Mouse (Mus musculus) ovary, postnatal 10 days (tissue): ENCODE measurements around the gene Cript.

Experiments used
- DNase-seq: peaks from one replicate; pipeline ENCODE4 v3.0.0; 2022; ENCODE audit warnings: low spot score

The Cript gene

GRCm38 (mm10) chr17:87025269-87025949 is at the start of gene Cript, which contains the start of gene Pigf:
TSS of gene Cript (plus strand) at chr17:87025550.
TSS of gene Pigf (minus strand) at chr17:87025406.
- peak; percentile 85 for DNase-seq

- no peak for DNase-seq
These were observed 49.0 kb upstream of the Cript start for GRCm38 (mm10) chr17:86976387-86976786.

GRCm38 (mm10) chr17:86978496-86978895 is 46.9 kb upstream of the Cript start:
- no peak for DNase-seq

DNA sequence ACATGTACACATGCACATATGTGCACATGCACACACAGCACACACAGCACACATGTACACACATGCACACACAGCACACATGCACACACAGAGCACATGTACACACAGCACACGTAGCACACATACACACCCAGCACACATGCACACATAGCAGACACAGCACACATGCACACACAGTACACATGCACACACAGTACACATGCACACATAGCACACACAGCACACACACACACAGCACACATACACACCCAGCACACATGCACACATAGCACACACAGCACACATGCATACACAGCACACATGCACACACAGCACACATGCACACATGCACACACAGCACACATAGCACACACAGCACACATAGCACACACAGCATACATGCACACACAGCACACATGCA is 44.1 kb upstream of the Cript start:
- no peak for DNase-seq

- no peak for DNase-seq
These were observed 43.6 kb upstream of the Cript start for GRCm38 (mm10) chr17:86981701-86982100.

GRCm38 (mm10) chr17:86982497-86982896 is 42.9 kb upstream of the Cript start:
- no peak for DNase-seq

GRCm38 (mm10) chr17:86986449-86987138 is 38.8 kb upstream of the Cript start:
- DNase-seq: no peak

DNA sequence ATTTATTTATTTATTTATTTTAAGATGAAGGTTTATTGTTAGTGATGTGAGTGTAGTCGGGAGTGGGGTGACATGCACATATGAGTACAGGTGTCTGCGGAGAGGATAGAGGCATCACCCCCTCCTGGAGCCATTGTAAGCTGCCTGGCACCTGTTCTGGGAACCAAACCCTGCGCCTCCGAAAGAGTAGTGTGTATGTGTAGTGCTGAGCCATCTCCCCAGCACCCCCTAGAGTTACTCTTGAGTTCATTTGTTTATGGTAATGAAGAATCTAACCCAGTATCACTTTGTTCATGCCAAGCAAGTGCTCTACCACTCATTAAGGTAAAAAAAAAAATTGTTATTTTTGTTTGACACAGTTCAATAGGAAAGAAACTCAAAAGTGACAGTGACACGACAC is 37.2 kb upstream of the Cript start:
- DNase-seq: no peak

- no peak for DNase-seq
These were observed 36.7 kb upstream of the Cript start for GRCm38 (mm10) chr17:86988601-86989184.

- DNase-seq: no peak
These were observed 34.0 kb upstream of the Cript start for GRCm38 (mm10) chr17:86991306-86991705.

- no peak for DNase-seq
These were observed 28.0 kb upstream of the Cript start for GRCm38 (mm10) chr17:86997323-86997722.

DNA sequence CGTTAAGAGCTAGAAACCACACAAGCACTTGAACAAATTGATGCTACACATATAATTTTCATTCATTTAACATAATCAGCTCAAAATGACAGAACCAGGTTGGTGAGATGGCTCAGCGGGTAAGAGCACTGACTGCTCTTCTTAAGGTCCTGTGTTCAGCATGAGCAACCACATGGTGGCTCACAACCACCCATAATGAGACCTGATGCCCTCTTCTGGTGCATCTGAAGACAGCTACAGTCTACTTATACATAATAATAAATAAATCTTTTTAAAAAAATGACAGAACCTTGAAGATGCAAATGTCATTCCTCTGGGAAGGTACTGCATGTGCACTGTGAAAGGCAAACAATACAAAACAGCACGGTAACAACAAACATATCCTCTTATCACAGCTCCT is 16.4 kb upstream of the Cript start:
- no peak for DNase-seq

DNA sequence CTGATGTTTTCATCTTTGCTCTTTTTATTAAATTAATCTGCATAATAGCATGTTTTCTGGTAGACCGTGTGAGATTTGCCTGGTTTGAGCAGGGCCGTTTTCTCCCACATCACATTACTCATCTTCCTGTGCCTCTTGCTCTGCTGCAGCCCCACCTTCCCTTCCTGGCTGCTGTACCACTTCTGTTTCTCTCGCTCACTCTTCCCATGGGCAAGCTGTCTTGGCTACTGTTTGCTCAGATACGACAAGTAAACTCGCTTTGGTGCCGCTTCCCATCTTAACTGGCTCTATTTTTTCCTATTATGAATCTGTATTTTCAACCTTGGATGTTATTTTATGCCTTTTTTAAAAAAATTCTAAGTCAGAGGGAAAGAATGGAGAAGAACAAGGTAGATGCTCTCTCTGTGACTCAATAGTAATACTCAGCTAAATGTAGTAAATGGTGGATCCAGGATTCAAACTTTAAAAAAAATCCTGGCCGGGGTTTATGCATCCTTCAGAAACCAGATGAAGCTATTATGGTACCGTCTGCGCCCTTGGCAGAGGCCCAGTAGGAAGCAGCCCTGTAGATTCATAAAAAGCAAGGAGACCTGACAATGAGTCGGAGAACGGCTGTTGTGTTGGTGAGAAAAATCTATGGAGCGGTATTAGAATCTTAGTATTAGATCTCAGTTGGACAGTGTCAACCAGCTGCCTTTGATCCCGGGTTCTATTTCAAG is 13.9 kb upstream of the Cript start:
- no peak for DNase-seq

- DNase-seq: no peak
These were observed 5.7 kb upstream of the Cript start for GRCm38 (mm10) chr17:87019692-87020091.

- DNase-seq: no peak
These were observed 683 bp upstream of the Cript start for GRCm38 (mm10) chr17:87024491-87025242.

- no peak for DNase-seq
These were observed 11.1 kb downstream of the Cript start for GRCm38 (mm10) chr17:87036141-87037073.

DNA sequence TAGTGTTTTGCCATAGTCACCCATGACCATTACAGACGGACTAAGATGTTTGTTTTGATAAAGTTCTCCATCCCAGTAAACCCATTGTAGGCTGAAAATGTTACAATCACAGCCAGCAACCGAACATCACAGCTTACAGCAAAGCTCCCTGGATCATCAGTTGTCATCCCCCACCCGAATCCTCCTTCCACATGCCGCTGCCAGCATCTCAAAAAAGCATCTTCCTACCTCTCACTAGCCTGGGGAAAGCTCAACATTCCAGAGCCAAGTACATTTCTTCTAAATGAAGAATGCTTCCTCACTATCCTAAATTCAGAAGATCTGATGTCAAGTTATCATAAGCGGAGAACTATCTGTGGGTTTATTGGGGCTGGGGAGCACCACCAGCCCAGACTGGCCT is 13.1 kb downstream of the Cript start:
- no peak for DNase-seq

DNA sequence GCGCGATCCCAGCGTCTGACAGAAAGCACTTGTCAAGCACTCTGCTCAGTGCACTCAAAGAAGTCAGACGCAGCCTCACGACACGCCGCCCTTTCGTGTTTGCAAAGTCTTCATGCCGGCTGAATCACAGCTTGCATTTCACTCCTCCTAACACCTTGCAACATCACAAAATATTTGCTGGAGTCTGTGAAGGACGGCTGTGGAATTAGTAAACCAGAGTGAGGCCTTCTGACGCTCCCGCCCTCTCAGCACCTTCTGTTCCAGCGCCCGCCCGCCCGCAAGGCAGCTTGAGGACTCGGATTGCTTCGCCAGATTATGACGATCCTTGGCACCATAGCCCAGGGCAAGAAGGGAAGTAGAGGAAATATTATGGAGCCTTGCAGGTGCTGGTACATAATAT is 16.4 kb downstream of the Cript start:
- no peak for DNase-seq

DNA sequence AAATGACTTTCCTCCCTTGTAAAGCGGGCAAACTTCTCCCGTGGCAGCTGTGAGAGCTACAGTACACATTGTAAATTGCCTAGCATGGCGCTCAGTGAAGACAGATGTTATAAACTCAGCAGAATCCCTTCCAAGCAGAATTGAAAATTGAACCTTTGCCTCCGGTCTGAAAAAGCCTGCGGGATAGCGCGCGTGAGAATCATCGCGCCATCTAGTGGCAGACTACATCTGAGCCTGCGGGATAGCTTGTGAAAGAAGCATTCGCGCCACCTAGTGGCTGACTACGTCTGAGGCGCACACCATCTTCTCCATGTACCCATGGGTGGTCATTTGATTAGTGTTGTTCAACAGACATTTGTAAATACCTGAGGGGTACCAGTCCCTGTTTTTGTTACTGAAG is 19.0 kb downstream of the Cript start:
- DNase-seq: peak; percentile 62

DNA sequence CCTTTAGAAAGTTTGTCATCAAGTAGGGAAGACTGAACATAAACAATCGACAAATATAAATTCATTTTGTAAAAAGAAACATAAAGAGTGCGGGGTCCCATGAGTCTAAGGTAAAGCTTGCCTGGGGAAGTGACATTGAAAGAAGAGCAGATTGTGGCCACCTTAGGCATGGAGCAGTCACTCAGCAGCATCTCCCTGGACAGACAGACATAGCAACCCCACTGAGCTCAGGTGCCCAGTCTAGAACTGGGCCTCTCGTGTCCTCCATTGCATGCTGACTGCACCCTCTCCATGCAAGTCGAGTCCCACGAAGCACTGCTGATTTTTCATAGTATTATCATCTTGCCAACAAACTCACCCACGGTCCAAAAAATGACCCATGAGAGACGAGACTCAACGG is 19.4 kb downstream of the Cript start:
- no peak for DNase-seq

DNA sequence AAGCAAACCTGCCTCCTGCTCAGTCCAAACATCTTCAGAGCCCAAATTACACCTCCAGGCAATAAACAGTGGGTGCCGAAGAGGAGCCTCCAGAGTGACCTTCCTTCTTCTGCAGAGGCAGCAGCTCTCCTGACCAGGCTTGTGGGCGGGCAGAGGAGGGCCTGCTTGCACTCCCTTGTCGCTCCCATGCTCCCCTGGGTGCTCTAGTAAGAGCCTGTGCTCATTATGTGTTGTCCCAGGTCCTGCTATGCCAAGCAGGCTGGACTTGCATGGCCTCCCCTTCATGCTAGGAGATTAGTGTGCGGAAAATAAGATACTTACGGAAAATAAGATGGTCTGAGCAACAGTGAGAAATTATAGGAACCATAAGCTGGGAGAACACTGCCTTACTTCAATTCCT is 24.3 kb downstream of the Cript start:
- no peak for DNase-seq
